Mouse (Mus musculus) erythroid progenitor cell, adult 5-6 weeks (primary cell): ENCODE results near the gene Nkiras2. TPM values are rescaled to one million over a fixed set of nuclear protein-coding genes. Genes with fewer than 3 reads are reported as not detected.
"Not testable (repeated sequence)": the region's sequence is repeated elsewhere in the genome, so short reads cannot be mapped to it uniquely, and the experiment has no call there.

Experiments used
- ATAC-seq: replicated peaks from 2 replicates; pipeline ENCODE4 v1.8.0; 2016; ENCODE audit warnings: moderate number of reproducible peaks, mild to moderate bottlenecking, moderate TSS enrichment, inconsistent platforms; ENCODE audit not compliant: poor library complexity, low FRiP score, severe bottlenecking
- total RNA-seq, 2 experiments: library from RNA; stranded (forward) in 1 of 2; stranded (reverse) in 1 of 2; fragments of 150-400 nt in 1 of 2; fragments of 186-747, 209-891 nt in 1 of 2; gene quantifications; 2 replicates each; pipeline versions ENCODE4 v1.2.3 to v1.2.4; 2015 to 2017; ENCODE audit warnings: low replicate concordance in 2 of 2

The Nkiras2 gene
- 17.2 and 18.0 TPM in 2 replicates for total RNA-seq (2015; ENCODE audit: low replicate concordance)
- total RNA-seq (2017; ENCODE audit: low replicate concordance) = 5.8 and 9.4 TPM in 2 replicates

DNA sequence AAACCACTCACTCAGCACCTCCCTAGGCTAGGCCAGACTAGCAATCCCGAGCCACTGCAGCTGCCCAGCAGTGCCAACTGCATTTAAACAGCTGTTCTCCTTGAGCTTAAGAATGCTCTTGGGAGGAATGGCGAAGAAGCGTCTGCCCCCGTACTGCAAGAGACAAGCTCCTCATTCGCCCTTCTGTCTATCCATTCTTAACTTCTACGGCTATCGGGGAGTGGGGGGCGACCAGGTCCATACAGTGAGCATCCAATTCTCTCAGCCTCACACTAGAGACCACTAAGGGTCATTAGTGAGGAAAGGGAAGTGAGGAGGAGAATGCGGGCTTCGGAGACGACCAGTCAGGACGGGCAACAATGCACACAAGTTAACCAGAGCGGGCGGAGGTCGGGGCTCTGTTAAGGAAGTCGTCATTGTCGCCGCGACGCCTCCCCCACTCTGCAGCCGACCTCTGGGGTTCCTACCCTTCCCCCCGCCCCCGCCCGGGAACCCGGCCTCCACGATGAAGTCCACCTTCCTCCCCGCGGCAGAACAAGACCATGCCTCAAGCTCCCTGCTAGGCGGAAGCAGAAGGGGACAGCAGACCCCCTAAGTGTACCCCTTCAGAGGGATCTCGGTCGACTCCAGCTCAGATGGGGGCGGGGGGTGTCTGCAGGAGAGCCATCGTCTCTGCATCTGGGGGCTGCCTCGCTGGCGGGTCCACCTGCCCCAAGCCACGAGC, at the start of gene Nkiras2:
Gene Nkiras2 (plus strand): TSS at position 484 of the 724 bp plus-strand sequence.
- peak; percentile 4; the same call in 1 of the 2 replicates for ATAC-seq

DNA sequence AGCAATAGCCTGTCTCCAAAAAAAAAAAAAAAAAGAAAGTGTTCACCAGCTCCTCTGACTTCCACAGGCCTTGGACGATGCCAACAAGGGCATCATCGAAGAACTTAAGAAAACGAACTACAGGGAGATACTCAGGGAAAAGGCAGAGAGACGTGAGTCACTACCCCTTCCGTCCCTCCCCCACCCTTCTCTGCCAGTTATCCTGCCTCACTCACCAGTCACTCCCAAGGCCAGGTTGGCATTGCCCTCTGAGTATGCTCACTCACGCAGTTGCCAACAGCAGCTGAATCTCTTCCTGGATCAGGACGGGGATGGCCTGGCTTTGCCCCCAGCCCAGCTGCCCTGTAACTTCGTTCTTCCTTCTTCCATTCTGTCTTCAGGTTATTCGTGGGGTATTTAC, 49.3 kb upstream of the Nkiras2 start:
- ATAC-seq = no peak

DNA sequence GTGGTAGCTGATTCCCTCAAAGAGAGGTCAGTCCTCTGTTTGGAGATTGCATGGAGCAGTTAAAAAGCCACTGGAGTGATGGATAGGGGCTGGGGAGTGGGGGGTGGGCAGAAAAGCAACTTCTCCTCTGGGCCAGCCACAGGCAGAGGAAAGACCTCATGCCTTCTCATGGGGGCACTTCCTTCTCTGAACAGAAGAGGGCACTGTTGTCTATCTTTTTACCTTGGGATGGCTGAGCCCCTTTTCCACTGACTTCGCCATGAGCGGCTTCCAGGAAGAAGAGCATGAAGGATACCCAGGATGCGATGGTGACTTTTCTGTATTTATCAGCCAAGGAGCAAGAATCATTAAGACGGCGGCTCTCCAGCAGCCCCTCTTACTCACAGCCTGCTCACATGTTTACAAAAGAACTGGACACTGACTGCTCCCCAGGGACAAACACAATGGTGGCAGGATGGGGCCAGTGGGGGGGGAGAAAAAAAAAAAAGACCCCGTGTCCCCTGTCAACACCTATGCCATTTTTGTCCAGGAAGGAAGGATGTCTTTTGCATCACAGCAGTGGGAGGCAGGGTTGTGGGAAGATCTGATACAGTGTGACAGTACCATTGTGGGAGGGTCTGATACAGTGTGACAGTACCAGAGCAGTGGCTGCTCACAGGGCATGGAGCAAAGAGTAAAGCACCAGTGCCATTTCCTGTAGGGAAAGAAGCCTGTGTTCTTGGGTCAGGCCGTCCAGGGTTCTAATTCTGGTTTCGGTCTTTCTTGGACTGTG, 48.4 kb upstream of the Nkiras2 start:
- ATAC-seq = peak; percentile 60

DNA sequence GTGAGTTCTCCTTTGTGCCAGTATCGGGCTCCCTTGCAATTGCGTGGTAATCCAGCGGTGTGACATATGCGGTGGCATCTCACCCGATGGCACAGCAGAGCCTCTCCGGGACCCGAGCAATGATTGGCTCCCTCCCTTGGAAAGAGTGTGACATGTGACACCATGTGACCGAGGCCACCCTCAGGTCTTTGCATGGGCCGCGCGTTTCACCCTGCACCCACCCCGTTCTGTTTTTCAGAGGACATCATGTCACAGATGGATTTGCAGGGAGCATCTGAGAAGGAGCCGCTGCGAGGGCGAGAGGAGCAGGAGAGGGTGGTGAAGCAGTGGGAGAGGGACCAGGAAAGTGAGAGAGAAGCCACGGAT, 47.9 kb upstream of the Nkiras2 start:
- peak; percentile 21; the same call in 1 of the 2 replicates for ATAC-seq

DNA sequence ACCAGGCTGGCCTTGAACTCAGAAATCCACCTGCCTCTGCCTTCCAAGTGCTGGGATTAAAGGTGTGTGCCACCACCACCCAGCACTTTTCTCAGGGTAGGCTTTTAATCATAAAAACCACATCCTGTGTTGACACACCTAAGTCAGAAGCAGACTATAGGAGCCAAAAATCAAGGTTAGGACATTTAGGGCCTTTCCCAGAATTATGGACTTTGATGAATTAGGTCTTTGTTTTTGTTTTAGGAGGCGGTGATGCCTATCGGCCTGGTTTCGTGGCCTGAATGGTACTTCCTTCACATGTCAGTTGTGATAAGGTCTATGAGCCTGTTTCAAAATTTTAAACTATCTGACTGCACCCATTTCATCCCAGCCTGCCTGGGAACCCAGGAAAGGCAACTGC, 44.9 kb upstream of the Nkiras2 start:
- ATAC-seq = no peak

DNA sequence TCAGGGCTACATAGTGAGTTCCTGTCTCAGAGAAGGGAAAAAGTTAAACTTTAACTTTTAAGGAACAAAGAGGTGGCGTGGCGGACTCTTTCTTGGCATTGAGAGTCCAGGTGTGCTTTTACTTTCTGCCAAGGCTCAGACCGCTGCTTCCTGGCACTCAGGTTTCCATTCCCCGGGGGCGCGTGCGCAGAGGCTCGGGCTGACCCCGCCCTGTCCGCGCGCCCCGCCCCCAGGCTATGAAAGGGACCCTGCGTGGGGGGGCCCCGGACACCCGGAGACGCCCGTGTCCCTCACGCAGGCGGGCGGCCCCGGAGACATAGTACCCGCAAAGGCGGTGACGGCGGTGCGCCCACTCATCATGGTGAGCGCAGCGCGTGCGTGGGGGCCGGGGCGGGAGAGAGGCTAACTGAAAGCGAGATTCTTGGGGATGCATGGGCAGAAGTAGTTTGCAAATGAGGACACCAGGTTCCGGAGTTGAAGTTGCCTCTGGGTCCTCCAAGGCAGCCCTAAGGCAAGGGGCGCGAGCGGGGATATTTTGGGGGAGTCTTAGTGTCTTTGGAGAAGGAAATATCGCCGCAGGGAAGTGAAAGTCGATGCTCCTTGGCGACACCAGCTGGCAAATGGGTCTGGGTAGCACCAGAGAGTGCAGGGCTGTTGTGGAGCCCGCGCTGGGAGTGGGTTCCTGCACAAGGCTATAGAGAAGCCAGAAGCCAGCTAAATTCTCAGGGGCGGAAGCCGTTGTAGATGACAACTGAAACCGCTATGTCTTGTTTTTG, 44.1 kb upstream of the Nkiras2 start, which contains the start of gene Cnp:
Gene Cnp (plus strand): TSS at position 197 of the 776 bp plus-strand sequence.
- ATAC-seq = peak; percentile 52

DNA sequence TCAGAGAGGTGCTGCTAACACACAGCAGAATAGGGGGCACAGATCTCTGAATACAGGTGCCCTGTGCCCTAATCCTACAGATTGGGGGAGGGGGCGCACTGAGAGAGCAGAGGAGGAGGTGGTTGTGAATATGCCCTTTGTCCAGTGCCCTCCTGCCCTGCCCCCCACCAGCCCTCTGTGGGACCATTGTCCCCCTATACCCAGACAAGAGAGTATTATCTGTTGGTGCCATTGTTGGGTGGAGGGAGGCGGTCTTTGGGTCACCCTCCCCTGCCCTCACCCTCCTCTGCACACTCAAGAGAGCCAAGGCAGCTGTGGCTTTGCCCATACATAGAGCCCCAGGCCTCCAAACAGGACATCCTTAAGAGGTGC, 43.6 kb upstream of the Nkiras2 start:
- ATAC-seq = no peak

DNA sequence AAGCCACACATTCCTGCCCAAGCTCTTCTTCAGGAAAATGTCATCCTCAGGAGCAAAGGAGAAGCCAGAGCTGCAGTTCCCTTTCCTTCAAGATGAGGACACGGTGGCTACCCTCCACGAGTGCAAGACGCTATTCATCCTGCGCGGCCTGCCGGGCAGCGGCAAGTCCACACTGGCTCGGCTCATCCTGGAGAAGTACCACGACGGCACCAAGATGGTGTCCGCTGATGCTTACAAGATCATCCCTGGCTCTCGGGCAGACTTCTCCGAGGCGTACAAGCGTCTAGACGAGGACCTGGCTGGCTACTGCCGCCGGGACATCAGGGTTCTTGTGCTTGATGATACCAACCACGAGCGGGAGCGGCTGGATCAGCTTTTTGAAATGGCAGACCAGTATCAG, 42.8 kb upstream of the Nkiras2 start:
- no peak for ATAC-seq

DNA sequence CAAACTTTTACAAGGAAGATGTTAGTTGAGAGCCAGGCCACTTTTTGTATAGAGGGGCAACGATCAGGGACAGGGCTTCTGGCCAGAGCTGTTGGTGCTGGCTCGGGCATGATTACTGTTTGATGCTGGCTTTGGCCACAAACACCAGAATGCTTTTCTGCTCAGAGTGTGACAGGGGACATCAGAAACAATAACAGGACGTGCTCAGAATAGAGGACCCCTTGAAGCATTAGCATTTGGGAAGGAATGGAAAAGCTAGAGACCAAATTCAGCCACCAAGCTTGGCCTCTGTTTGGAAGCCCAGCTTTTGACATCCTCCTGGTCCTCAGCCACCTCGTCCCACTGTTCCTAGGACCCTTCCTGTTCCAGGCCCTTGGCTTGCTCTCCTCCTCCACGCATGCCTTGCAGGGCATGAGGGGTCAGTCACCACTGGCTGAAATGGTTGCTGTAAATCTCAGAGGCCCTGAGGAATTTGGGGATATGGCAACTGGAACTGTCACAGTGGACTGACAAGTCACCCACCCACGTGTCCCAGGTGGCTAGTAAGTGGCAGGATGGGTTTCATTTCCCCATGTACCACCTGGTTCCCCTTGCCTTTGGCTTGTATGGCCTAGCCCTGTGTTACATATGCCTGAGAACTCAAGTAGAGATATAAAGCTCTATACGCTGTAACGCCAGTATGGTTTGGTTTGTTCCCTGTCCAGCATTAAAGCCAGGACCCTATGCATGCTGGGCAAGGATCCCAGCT, 41.0 kb upstream of the Nkiras2 start:
- ATAC-seq = no peak

DNA sequence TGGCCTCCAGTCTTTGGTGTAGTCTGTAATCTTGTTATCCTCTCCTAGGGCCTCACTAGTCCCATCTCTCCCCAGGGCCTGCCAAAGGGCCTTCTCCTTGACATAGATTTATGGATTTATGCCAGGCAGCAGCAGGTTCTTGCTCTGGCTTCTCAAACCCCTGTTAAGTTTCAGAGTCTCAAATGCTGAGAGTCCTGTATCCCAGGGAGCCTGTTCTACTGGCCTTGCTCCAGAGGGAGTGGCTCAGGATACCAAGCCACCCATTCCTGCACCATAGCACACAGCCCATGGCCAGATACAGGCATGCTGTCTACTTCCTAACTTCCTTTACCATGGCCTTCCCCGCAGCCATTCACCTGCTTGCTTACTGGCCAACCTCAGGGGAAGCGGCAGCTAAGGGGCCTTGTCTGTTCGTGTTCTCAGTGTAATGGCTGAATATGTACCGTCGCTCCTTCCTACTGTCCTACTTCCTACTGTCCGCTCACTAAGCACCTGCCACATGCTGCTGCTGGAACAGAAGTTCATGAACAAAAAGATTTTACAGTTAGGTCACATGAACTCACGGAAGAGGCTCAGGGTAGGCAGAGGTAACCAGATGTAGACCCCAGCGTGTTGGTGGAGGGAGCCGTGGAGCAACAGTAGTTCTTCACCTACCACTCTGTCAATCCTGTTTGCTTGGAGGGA, 39.8 kb upstream of the Nkiras2 start:
- ATAC-seq = no peak

DNA sequence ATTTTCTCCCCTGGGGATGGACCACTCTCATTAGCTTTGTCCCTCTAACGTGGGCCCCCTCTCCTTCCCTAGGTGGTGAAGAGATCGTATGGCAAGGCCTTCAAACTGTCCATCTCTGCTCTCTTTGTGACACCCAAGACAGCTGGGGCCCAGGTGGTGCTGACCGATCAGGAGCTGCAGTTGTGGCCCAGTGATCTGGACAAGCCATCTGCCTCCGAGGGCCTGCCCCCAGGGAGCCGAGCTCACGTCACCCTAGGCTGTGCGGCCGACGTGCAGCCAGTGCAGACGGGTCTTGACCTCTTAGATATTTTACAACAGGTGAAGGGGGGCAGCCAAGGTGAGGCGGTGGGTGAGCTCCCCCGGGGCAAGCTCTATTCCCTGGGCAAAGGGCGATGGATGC, 38.8 kb upstream of the Nkiras2 start:
- ATAC-seq = no peak

DNA sequence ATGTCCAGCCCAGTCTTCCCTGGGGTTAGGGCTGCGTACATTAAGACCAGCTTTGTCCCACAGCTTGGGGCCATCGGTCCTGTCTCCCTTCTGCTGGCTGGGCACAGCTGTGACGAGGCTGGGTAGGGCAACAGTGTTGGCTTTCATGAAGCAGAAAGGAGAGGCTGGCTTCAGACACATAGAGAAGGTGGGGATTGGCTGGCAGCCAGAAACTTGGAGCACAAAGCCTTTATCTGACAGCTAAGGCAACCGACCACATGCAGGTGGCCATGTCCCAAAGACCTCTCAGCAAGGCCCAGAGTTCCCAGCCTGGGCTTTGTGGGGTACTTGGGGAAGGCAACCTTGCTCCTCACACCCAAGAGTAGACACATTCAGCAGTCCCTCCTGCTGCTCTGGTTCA, 37.3 kb upstream of the Nkiras2 start:
- no peak for ATAC-seq

DNA sequence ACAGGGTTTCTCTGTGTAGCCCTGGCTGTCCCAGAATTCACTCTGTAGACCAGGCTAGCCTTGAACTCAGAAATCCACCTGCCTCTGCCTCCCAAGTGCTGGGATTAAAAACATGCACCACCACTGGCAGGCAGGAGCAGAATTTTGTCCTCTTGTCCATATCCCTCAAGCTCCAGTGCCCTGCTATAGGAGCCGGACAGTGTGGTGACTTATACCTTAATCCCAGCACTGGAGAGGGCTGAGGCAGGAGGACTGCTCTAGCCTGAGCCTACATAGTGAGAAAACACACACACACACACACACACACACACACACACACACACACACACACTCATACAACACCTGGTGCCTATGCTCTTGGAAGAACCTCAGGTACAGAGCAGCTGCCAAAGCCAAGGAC, 36.6 kb upstream of the Nkiras2 start:
- ATAC-seq = not testable (repeated sequence)

DNA sequence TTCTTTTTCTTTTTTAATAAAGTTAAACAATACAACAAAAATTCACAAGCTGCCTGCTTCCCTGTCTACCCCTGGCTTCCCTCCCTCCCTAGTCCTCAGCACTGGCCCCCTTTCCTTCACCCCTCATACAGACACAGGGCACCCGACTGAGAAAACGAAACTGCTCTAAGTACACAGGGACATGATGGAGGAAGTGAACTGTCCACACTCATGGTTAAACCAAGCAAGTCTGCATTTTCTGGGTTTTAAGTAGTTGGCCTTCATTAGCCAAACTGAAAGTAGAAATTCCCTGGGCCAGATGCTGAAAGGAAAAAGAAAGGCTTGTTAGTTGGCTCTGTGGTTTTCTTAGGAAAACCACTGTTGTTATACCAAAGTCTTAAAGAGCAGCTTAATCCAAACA, 36.2 kb upstream of the Nkiras2 start:
- ATAC-seq = no peak

DNA sequence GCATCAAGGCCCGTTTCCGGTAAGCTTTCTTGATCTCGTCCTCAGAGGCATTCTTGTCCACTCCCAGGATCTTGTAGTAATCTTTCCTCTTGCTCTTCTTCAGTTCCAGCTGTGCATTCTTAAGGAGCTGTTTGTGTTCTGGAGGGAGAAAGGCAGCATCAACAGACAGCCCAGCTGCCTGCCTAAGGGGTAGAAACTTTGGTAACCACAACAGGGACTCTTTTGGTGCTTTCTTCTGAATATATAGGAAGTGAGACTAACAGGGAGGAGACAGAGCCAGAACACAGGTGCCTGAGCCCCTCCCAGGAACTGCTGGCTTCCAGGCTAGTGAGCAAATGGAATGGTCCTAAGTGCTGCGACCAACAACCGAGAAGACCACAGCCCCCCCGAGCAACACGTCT, 34.5 kb upstream of the Nkiras2 start:
- no peak for ATAC-seq

DNA sequence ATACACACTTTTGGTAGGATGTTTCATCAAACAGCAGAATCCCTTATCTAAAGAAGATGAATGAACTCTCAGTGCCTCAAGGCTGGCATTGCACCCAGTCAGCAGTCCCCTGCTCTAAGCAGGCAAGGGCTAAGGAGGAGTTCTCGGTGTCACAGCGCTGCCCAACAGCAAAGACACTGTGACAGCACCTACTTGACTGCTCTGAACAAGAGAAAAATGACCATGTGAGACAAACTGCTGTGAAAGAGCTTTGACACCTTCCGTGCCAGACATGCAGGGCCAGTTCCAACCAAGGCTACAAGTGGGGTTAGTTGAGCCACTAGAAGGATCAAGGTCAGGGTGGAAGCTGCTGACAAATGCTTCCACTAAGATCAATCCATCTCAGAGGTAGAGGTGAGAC, 33.9 kb upstream of the Nkiras2 start:
- ATAC-seq = no peak

DNA sequence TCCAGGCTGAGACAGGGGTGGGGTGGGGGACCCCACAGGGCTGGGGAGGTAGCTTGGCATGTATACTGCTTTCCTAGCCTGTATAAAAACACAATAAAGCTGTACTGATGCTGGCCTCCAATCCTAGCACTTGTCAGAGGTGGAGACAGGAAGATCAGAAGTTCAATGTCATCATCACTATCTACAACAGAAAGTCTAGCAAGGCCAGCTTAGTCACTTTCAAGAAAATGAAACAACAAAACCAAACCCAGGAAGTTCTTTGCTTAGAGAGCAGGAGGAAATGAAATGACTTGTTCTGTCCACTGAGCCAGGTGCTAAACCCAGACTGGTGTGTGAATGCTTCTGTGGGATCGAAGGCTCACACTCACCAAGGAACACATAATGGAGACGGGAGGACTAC, 30.6 kb upstream of the Nkiras2 start:
- no peak for ATAC-seq

DNA sequence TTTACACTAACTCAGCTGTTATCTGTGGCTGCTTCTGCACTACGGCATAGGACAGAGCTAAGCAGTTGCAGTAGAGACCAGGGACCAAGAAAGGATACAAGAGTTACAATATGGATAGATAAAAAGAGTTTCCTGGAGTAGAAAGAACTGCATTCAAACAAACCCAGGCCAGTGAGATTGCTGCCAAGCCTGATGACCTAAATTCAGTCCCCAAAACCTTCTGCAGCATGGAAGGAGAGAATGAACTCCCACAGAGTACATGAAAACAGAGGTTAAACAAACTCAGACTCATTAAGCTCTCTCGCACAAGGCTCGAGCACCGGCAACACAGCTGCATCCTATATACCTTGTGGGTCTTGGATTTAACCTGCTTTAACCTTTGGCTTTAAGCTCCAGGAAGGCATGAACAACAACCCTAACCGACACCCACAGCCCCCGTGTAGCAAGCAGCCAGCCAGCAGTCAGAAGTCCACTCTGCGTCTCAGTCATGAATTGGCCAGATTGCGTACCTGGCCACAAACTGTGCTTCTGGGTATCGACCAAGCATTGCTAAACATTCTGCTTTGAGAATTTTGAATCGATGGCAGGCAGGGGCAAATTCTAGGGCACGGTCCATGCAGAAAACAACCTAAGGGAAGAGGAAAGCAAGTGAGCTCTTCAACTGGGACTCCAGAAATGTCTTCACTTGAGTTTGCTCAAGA, 26.5 kb upstream of the Nkiras2 start:
- no peak for ATAC-seq

DNA sequence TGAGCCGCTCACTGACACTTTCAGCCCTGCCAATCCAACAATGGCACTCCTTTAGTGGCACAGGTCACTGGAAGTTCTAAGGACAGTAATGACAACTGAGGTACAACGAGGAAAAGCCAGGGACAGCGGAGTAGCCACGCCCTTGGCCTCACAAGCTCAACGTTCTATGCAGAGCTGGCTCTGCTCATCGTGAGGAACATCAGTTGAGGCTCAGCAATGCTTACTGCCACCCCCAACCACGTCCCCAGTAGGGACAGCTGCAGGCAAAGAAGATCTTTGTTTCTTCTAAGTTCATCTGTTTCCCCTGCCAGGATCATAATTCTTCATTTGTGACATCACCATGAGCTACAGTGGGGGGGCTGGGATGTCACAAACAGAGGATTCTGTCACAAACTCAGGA, 24.4 kb upstream of the Nkiras2 start:
- ATAC-seq = no peak
